Mouse (Mus musculus): ENCODE measurements around the gene Rint1.

The Rint1 gene

DNA sequence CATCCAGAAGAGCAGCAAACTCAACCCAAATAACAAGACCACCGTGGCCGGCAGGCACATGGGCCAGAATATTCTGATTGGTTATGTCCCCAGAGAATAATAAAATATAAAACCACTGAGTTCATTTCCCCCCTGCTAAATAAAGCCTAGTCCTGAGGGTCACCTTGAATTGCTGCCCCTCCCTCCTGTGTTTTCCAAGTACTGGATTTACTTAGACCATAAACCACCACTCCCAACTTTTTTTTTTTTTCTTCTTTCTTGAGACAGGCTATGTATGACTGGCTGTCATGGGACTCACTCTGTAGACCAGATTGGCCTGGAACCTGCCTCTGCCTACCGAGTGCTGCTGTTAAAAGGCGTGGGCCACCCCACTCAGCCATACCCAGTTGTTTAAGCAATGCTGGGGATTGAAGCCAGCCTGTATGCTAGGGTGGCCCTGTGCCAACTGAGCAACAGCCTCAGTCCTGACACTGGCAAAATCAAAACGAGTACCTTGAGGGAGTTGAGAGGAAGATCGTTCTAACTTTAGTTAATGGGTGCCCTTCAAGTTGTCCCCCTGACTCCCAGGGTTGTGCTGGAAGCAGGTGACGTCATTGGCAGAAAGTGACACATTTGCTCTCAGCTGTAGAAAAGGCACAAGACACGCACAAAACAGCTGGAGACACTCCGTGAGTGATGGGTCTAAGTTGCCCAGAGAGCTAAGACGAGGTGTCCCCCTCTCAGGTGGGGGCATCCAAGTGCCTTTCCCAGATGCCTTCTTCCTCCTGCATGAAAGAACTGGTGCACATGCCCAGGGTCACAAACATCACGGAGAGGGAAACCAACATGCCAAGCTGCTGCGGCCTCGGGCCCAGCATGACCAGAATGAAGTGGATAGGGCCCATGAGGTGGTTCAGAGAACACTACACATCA is 76.8 kb downstream of the Rint1 start:
- DNase-seq: no peak

DNA sequence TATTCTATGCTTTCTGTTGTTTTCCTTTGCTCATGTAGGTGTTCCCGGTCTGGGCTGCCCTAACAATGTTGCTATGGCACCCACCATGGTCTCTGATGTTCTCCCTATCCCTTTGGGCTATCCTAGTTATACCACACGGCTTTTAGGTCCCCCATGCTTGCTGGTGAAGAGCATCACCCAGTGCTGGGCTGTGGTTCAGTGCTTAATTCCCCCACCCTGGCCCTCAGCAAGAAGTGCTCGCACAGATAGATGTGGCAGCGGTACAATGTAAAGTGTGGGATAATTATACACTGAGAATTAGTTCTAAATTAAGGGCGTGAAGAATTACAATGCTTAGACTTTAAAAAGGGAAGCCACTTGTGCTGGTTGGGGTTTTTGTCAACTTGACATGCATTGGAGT is 78.4 kb downstream of the Rint1 start:
- no peak for DNase-seq
